Mouse (Mus musculus) CH12.LX (cell line): Measurements from ENCODE around the gene Hinfp. TPM values are rescaled to one million over a fixed set of nuclear protein-coding genes. Genes with fewer than 3 reads are reported as not detected.

Source experiments
- DNase-seq: peaks from one replicate; pipeline ENCODE4 v3.0.0-alpha.2; 2013; ENCODE audit errors: extremely low read depth
- H3K27ac ChIP-seq: 2 replicates; pipeline ENCODE4 v1.5.1; 2012; ENCODE audit warnings: low read depth, mild to moderate bottlenecking, control low read depth, moderate library complexity; ENCODE audit not compliant: insufficient read depth
- H3K27me3 ChIP-seq: replicated peaks from 2 replicates; pipeline ENCODE3; 2012; ENCODE audit warnings: inconsistent platforms
- H3K36me3 ChIP-seq, 2 experiments: replicated peaks in 1 of 2; 2 replicates each; pipeline versions ENCODE3 to v1.6.1; 2012; ENCODE audit warnings: inconsistent platforms in 1 of 2, low read length in 1 of 2, mild to moderate bottlenecking in 1 of 2, mixed read lengths in 1 of 2, moderate library complexity in 1 of 2; ENCODE audit not compliant: control insufficient read depth in 1 of 2, insufficient read depth in 1 of 2
- H3K4me1 ChIP-seq, 2 experiments: 2 replicates each; pipeline ENCODE4 v1.6.1; 2012; ENCODE audit warnings: inconsistent platforms in 1 of 2, moderate library complexity in 1 of 2; ENCODE audit not compliant: insufficient read depth in 2 of 2, control insufficient read depth in 1 of 2
- H3K4me2 ChIP-seq: 2 replicates; pipeline ENCODE4 v1.6.1; 2012; ENCODE audit warnings: low read depth, mild to moderate bottlenecking, control low read depth; ENCODE audit not compliant: poor library complexity, insufficient read depth, severe bottlenecking
- H3K4me3 ChIP-seq, 3 experiments: fragments of 150-350 bp in 1 of 3; sonication (generic) in 1 of 3; replicated peaks in 1 of 3; 2 replicates each; pipeline versions ENCODE3 to v1.5.1; 2011 to 2012; ENCODE audit warnings: low read depth in 2 of 3, low read length in 2 of 3, mild to moderate bottlenecking in 2 of 3, moderate library complexity in 2 of 3, control low read depth in 1 of 3, improper control_type of control experiment in 1 of 3, inconsistent platforms in 1 of 3, mixed read lengths in 1 of 3; ENCODE audit not compliant: poor library complexity in 1 of 3
- H3K79me2 ChIP-seq: replicated peaks from 2 replicates; pipeline ENCODE4 v1.6.1; 2012; ENCODE audit warnings: mild to moderate bottlenecking, moderate library complexity; ENCODE audit not compliant: control insufficient read depth, poor library complexity, insufficient read depth, severe bottlenecking; ENCODE audit errors: extremely low read depth
- H3K9ac ChIP-seq: 2 replicates; pipeline ENCODE4 v1.6.1; 2012; ENCODE audit warnings: low read depth, mild to moderate bottlenecking, control low read depth, moderate library complexity; ENCODE audit not compliant: insufficient read depth
- H3K9me3 ChIP-seq: replicated peaks from 2 replicates; pipeline ENCODE3; 2012; ENCODE audit warnings: low read length, inconsistent platforms, mixed read lengths
- CHD1 ChIP-seq: IDR thresholded peaks from 2 replicates; pipeline ENCODE4 v1.6.1; 2012; ENCODE audit warnings: low read depth, low read length, improper control_type of control experiment, inconsistent platforms
- E2F4 ChIP-seq: IDR thresholded peaks from 2 replicates; pipeline ENCODE4 v1.6.1; 2011; ENCODE audit warnings: low read depth, low read length, improper control_type of control experiment; ENCODE audit not compliant: insufficient replicate concordance
- ELF1 ChIP-seq: IDR thresholded peaks from 2 replicates; pipeline ENCODE4 v1.6.1; 2014; ENCODE audit warnings: low read depth, mild to moderate bottlenecking, inconsistent platforms, low read length, improper control_type of control experiment
- GABPA ChIP-seq: IDR thresholded peaks from 2 replicates; pipeline ENCODE4 v1.6.1; 2012; ENCODE audit warnings: low read depth, low read length, improper control_type of control experiment, inconsistent platforms; ENCODE audit not compliant: insufficient replicate concordance
- IRF4 ChIP-seq: IDR thresholded peaks from 2 replicates; pipeline ENCODE4 v1.6.1; 2014; ENCODE audit warnings: low read depth, mild to moderate bottlenecking, inconsistent platforms, low read length, improper control_type of control experiment
- MAX ChIP-seq: IDR thresholded peaks from 2 replicates; pipeline ENCODE4 v1.6.1; 2011; ENCODE audit warnings: low read length, improper control_type of control experiment
- MAZ ChIP-seq: IDR thresholded peaks from 2 replicates; pipeline ENCODE4 v1.6.1; 2012; ENCODE audit warnings: low read depth, mild to moderate bottlenecking, inconsistent platforms, low read length, improper control_type of control experiment, moderate library complexity
- NRF1 ChIP-seq: IDR thresholded peaks from 2 replicates; pipeline ENCODE4 v1.6.1; 2014; ENCODE audit warnings: low read depth, mild to moderate bottlenecking, inconsistent platforms, low read length, improper control_type of control experiment, moderate library complexity
- POLR2AphosphoS2 ChIP-seq: IDR thresholded peaks from 2 replicates; pipeline ENCODE4 v1.6.1; 2011; ENCODE audit warnings: low read depth, low read length, improper control_type of control experiment
- RAD21 ChIP-seq: IDR thresholded peaks from 2 replicates; pipeline ENCODE4 v1.6.1; 2011; ENCODE audit warnings: low read depth, mild to moderate bottlenecking, low read length, improper control_type of control experiment, moderate library complexity
- RCOR1 ChIP-seq: conservative IDR thresholded peaks from 2 replicates; pipeline ENCODE4 v1.6.1; 2012; ENCODE audit warnings: low read depth, mild to moderate bottlenecking, inconsistent platforms, low read length, improper control_type of control experiment
- TCF12 ChIP-seq: IDR thresholded peaks from 2 replicates; pipeline ENCODE4 v1.6.1; 2014; ENCODE audit warnings: low read depth, mild to moderate bottlenecking, inconsistent platforms, low read length, improper control_type of control experiment
- UBTF ChIP-seq: IDR thresholded peaks from 2 replicates; pipeline ENCODE4 v1.6.1; 2012; ENCODE audit warnings: low read depth, mild to moderate bottlenecking, inconsistent platforms, low read length, improper control_type of control experiment, moderate library complexity
- ZKSCAN1 ChIP-seq: IDR thresholded peaks from 2 replicates; pipeline ENCODE4 v1.6.1; 2012; ENCODE audit warnings: low read depth, inconsistent platforms, low read length, improper control_type of control experiment, borderline replicate concordance
- ZMIZ1 ChIP-seq: IDR thresholded peaks from 2 replicates; pipeline ENCODE4 v1.6.1; 2012; ENCODE audit warnings: low read depth, mild to moderate bottlenecking, inconsistent platforms, low read length, improper control_type of control experiment
- ZNF384 ChIP-seq: IDR thresholded peaks from 2 replicates; pipeline ENCODE4 v1.6.1; 2012; ENCODE audit warnings: low read depth, low read length, improper control_type of control experiment, inconsistent platforms
- dilution Hi-C: fragments of 300-500 bp; cut with MboI; formaldehyde crosslinking; loops from 2 replicates; pipeline ENCODE4 v1.14.3; 2020; ENCODE audit warnings: low sequenced_read_pairs; ENCODE audit not compliant: extremely low pct_unique_long_range_greater_than_20kb, extremely low pct_ligation_motif_present
- in situ Hi-C: fragments of 300-500 bp; cut with MboI; formaldehyde crosslinking; loops from 3 replicates; pipeline ENCODE4 v1.14.3; 2019; ENCODE audit warnings: low sequenced_read_pairs, low pct_ligation_motif_present, low pct_unique_long_range_greater_than_20kb, mixed read lengths
- polyA plus RNA-seq: library from polyadenylated mRNA; unstranded; fragments of >175 nt; gene quantifications from 2 replicates; pipeline ENCODE4 v1.2.1, GENCODE M21; 2012; ENCODE audit warnings: low read depth; ENCODE audit not compliant: insufficient read length
- total RNA-seq, 2 experiments: library from RNA; depleted of rRNA; stranded (reverse); fragments of 300-350 nt in 1 of 2; fragments of >200 nt in 1 of 2; gene quantifications; 2 replicates each; pipeline ENCODE4 v1.2.3; 2012 to 2014

Gene Hinfp
- total and polyA plus RNA-seq, 3 experiments = 14.0 to 18.9 (median 16.6) TPM

- TF ChIP-seq CHD1 = no peak
- no peak for TF ChIP-seq ZKSCAN1
- peak; percentile 93; the same call in 1 of the 2 replicates for TF ChIP-seq E2F4
- peak; percentile 76 for TF ChIP-seq NRF1
- no peak for TF ChIP-seq POLR2AphosphoS2
- TF ChIP-seq MAX = no peak
- no peak for TF ChIP-seq RCOR1
- peak; percentile 45; the same call in 1 of the 2 replicates for TF ChIP-seq TCF12
- peak; percentile 98 for TF ChIP-seq MAZ
- no peak for TF ChIP-seq ZMIZ1
- no peak for TF ChIP-seq IRF4
- no peak for TF ChIP-seq RAD21
- TF ChIP-seq, all 38 proteins: peak for 13
These were observed 38.4 kb upstream of the Hinfp start, which contains the start of gene Hmbs (continued) for GRCm38 (mm10) chr9:44343781-44344421.

- DNase-seq = no peak
- Histone ChIP-seq H3K9ac (peak overlapping the region; percentile 64), H3K27me3 (no peaks in the 10 kb centered on the region), H3K4me3 (peak overlapping the region; percentile 49 to 75 (median 68)), H3K27ac (no peak overlapping the region), H3K36me3 (peaks cover 38 to 65% of the 10 kb centered on the region in 2 experiments), H3K79me2 (peaks cover 5% of the 10 kb centered on the region), H3K4me2 (peak overlapping the region; percentile 88), H3K9me3 (peaks cover 2% of the 10 kb centered on the region), H3K4me1 (peaks cover 4 to 32% of the 10 kb centered on the region in 2 experiments; a peak in 2 of 4 replicates)
- dilution Hi-C loops = no loop called here
- in situ Hi-C loops = loop anchor here (5.0 kb wide), 2 partner anchors 51 to 54 kb away; partner anchors contain the start of gene Slc37a4
- TF ChIP-seq GABPA (no peak), MAX (0 out of 2 replicates have a peak, but pooled peaks have one; percentile 25), ELF1 (no peak), UBTF (0 out of 2 replicates have a peak, but pooled peaks have one; percentile 45), CHD1 (0 out of 2 replicates have a peak, but pooled peaks have one; percentile 66), ZNF384 (no peak)
These were observed 37.8 kb upstream of the Hinfp start for GRCm38 (mm10) chr9:44343290-44343689.
